Mouse (Mus musculus) lung, postnatal 25 days (tissue): Measurements from ENCODE around the gene Igtp.
"Not testable (repeated sequence)": the region's sequence is repeated elsewhere in the genome, so short reads cannot be mapped to it uniquely, and the experiment has no call there.

Experiments
- DNase-seq: peaks from one replicate; pipeline ENCODE4 v3.0.0; 2022; ENCODE audit warnings: low spot score

Gene Igtp

GRCm38 (mm10) chr11:58199229-58200037 lies at the start of gene Igtp, which contains the start of gene Irgm2:
Gene Igtp, plus strand, starts transcription at chr11:58199556.
Gene Irgm2, plus strand, starts transcription at chr11:58199618.
- peak; percentile 90 for DNase-seq

DNA sequence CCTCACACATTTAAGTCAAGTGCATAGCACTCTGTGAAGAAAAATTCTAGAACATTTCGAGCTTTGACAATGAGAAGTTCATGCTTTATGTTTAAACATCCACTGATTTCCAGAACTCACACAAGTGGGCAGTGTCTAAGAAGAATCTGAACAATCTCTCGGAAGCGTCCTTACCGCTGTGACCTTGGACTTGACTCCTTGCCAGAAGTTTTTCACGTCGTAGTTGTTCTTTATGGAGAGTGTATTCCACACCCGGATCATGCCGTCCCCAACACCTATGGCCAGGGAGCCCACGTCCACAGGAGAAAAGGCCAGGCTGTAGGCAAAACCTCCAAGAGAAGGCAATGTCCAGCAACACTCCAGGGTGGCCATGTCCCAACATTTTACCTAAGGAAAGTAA lies 43.9 kb upstream of the Igtp start:
- DNase-seq, result no peak

GRCm38 (mm10) chr11:58156871-58157270 lies 42.5 kb upstream of the Igtp start:
- DNase-seq, result no peak

- no peak for DNase-seq
These were observed 34.3 kb upstream of the Igtp start for GRCm38 (mm10) chr11:58165072-58165471.

GRCm38 (mm10) chr11:58167822-58168166 lies 31.6 kb upstream of the Igtp start:
- no peak for DNase-seq

GRCm38 (mm10) chr11:58168167-58168915 lies 31.0 kb upstream of the Igtp start, which contains the start of gene Gemin5:
Gene Gemin5, minus strand, starts transcription at chr11:58168539.
- DNase-seq, result peak; percentile 77

DNA sequence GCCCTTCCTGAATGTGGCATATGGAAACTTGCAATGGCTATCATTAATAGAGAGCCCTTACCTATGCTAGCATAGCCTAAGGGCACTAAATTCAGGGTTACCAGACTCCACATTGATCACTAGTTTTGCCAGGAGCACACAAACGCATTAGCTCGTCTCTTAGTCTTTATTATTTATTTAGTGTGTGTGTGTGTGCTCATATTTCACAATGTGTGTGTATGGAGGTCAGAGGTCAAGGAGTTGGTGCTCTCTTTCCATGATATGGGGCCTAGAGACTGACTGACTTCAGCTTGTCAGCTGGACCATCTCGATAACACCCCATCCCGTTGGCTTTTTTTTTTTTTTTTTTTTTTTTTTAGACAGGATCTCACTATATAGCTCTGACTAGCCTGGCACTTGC lies 29.7 kb upstream of the Igtp start:
- DNase-seq, result no peak

- DNase-seq, result peak; percentile 97
These were observed 27.8 kb upstream of the Igtp start, which contains the start of gene Mrpl22 for GRCm38 (mm10) chr11:58171459-58172091. Gene Mrpl22, plus strand, starts transcription at chr11:58171661.

GRCm38 (mm10) chr11:58179563-58179962 lies 19.8 kb upstream of the Igtp start:
- DNase-seq, result peak; percentile 86

DNA sequence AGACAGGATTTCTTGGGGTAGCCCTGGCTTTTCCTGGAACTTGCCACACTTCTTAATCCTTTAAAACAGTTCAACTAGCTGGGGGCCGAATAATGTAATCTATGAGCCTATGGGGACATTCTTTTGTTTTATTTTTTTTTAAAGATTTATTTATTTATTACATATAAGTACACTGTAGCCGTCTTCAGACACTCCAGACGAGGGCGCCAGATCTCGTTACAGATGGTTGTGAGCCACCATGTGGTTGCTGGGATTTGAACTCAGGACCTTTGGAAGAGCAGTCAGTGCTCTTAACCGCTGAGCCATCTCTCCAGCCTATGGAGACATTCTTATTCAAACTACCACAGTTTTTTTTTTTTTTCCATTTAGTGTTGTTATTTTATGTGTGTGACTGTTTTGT lies 19.4 kb upstream of the Igtp start:
- not testable (repeated sequence) for DNase-seq

- no peak for DNase-seq
These were observed 18.6 kb upstream of the Igtp start for GRCm38 (mm10) chr11:58180756-58181155.

GRCm38 (mm10) chr11:58183579-58183978 lies 15.8 kb upstream of the Igtp start:
- DNase-seq, result peak; percentile 9

DNA sequence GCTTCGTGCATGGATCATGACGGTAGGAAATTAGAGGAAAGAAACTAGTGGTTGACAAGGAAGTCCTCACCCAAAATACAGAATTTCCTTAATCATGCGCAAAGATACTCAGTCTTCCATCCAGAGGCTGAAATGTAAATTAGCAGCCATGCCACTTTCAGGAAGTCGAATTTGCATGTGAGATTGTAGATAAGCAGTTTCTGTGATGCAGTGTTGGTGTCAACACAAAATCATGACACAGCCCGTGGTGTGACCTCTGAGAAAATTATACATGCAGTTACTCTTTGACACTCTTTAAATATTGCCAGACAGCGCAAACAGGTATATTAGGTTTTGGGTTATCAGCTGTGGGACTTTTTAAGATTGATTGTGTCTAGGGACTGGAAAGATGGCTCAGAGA lies 9.7 kb upstream of the Igtp start:
- DNase-seq, result no peak

- DNase-seq, result no peak
These were observed 6.0 kb upstream of the Igtp start for GRCm38 (mm10) chr11:58193326-58193725.

GRCm38 (mm10) chr11:58193860-58194520 lies 5.4 kb upstream of the Igtp start:
- no peak for DNase-seq

DNA sequence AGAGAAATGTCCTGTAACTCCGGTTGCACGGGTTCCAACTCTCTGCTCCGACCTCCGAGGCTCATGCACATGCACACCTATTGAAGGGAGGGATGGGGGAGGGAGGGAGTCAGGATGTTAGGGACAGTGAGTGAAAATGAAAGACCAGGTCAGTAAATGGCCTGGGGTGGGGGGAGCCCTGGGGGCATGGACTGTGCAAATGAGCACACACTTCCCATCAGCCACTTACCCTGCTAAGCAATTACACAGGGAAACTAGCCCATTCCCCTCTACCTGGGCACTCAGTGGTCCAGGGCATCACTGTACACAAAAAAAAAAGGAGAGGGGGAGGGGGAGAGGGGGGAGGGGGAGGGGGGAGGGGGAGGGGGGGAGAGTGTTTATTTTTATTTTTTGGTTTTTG lies 693 bp upstream of the Igtp start:
- no peak for DNase-seq

DNA sequence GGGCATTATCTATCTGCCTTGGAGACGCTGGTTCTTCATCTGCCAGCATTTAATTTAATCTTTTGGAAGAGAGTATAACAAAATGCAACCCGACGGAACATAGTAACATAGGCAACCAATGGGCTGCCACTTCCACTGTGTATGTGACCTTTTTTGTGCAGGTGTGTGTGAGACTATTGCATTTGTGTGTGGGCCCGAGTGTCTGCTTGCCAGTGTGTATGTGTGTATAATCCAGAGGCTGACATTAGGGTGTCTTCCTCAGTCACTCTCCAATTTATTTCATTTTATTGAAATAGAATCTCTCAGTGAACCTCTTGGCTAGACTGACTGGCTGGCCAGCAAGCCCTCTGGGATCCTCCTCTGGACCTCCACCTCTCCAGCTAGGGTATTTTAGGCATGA lies 870 bp downstream of the Igtp start:
- no peak for DNase-seq

GRCm38 (mm10) chr11:58201052-58201451 lies 1.7 kb downstream of the Igtp start:
- no peak for DNase-seq

- DNase-seq, result no peak
These were observed 11.0 kb downstream of the Igtp start for GRCm38 (mm10) chr11:58210321-58210886.

DNA sequence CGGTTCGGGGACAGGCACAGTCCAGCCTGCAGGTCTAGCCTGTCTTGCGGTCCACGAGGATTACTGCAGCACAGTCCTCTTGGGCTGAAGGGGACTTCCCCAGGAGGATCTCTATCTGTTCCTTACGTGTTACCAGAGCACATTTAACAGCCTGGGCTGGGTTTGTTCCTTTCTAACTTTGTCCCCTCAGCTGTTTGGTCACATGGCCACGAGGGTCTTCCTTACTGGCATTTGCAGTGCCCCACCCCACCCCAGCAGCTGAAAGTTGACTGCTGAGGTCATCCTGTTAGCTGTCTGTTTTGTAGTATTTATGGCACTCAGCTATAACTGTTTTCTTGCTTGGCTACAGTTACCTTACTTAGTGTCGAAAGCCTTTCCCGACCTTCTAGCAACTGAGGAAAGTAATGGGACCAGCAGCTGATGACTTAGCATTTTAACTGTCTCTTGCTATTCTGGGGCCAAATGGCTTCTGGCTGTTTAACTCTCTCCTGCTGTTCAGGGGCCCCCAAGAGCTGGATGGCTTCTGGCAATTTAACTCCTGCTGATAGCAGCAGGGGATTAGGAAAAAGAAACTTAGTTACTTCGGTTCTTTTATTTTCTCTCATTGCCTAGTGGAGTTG lies 11.8 kb downstream of the Igtp start:
- DNase-seq, result no peak

DNA sequence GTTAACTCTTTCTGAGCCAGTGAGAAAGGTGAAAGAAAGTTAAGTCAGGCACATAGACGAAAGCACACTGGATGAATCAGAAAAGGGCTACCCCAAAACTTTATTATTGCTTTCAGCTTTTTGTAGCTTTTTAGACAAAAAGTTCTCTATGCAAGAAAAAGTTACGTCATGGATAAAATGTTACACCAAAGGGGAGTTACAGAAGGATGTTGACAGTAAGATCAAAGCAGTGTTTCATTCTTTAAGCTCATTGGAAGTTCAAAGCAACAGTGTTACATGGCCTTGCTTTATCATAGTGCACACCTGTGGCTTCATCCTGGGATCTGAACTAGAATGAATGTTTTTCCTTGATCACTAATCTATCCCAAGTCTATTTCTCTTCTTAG lies 12.3 kb downstream of the Igtp start:
- no peak for DNase-seq
